Mouse (Mus musculus): Measurements from ENCODE around the gene Fndc3b.

GRCm38 (mm10) chr3:27685134-27685533 is 26.0 kb downstream of the Fndc3b start:
- TF ChIP-seq CTCF (conservative IDR thresholded peaks at IDR 0.05; ENCODE audit: insufficient read depth, insufficient read length, low read depth, low read length) (no peak), POLR2A (IDR thresholded peaks at IDR 0.05; ENCODE audit: low read depth, low read length) (no peak)

All from kidney, adult 2 months (tissue).